16 mouse cellular contexts compared by ENCODE assay signal in genomic region chr16:18328524-18328923, GRCm38 (mm10).
"Had no signal": no experiment of that assay in that cellular context is flagged by ENCODE, and none has a peak within 500 bp of the region (broad histone marks: within the 10 kb centered on the region; RNA-seq: fewer than 3 reads in every experiment).

No protein-coding gene starts in this region.

- ATAC-seq: liver, postnatal 0 days; midbrain, embryonic 15.5 days had no signal

- H3K36me3 ChIP-seq: limb, embryonic 12.5 days; lung, embryonic 15.5 days; midbrain, embryonic 15.5 days; stomach, embryonic 15.5 days had no signal

- H3K9me3 ChIP-seq: limb, embryonic 12.5 days; liver, embryonic 13.5 days; lung, embryonic 15.5 days; midbrain, embryonic 15.5 days; neural tube, embryonic 12.5 days; stomach, embryonic 15.5 days had no signal

- H3K4me1 ChIP-seq: limb, embryonic 12.5 days; liver, embryonic 13.5 days; lung, embryonic 15.5 days; midbrain, embryonic 15.5 days; neural tube, embryonic 12.5 days; stomach, embryonic 15.5 days had no signal

- H3K4me3 ChIP-seq: layer of hippocampus, adult 2 months; limb, embryonic 12.5 days; liver, embryonic 13.5 days; lung, embryonic 15.5 days; midbrain, embryonic 15.5 days; neural tube, embryonic 12.5 days; stomach, embryonic 15.5 days had no signal

- DNase-seq: kidney, postnatal 4 days; liver; liver, embryonic 13.5 days; liver, postnatal 0 days; lung, postnatal 36 days; retina, postnatal 1 day; right cerebral cortex, postnatal 14 days; thymus, postnatal 36 days had no signal

- H3K9ac ChIP-seq: limb, embryonic 12.5 days; liver, embryonic 13.5 days; liver, postnatal 0 days; lung, embryonic 15.5 days; midbrain, embryonic 15.5 days; neural tube, embryonic 12.5 days; stomach, embryonic 15.5 days had no signal

- H3K4me2 ChIP-seq: limb, embryonic 12.5 days; liver, embryonic 13.5 days; lung, embryonic 15.5 days; midbrain, embryonic 11.5 days; midbrain, embryonic 15.5 days; neural tube, embryonic 12.5 days; stomach, embryonic 15.5 days had no signal

- H3K27ac ChIP-seq: kidney, postnatal 0 days; layer of hippocampus, adult 2 months; limb, embryonic 12.5 days; liver, embryonic 13.5 days; lung, embryonic 15.5 days; midbrain, embryonic 15.5 days; neural tube, embryonic 12.5 days; stomach, embryonic 15.5 days had no signal

- H3K27me3 ChIP-seq: limb, embryonic 12.5 days; liver, embryonic 13.5 days; lung, embryonic 15.5 days; midbrain, embryonic 15.5 days; neural tube, embryonic 12.5 days; stomach, embryonic 15.5 days had no signal
